Mouse (Mus musculus): Measurements from ENCODE around the gene Dusp19.

Dusp19 gene

GRCm38 (mm10) chr2:80638364-80639241 is 21.8 kb downstream of the Dusp19 start:
- DNase-seq = peak; percentile 92 to 97

- DNase-seq = no peak
Observed at GRCm38 (mm10) chr2:80639398-80639797, 22.6 kb downstream of the Dusp19 start.

- no peak for DNase-seq
Observed at GRCm38 (mm10) chr2:80639864-80640263, 23.0 kb downstream of the Dusp19 start.

GRCm38 (mm10) chr2:80661414-80661813 is 44.6 kb downstream of the Dusp19 start:
- no peak for DNase-seq

- DNase-seq = no peak
Observed at GRCm38 (mm10) chr2:80662682-80663081, 45.8 kb downstream of the Dusp19 start.

GRCm38 (mm10) chr2:80667396-80667964 is 50.6 kb downstream of the Dusp19 start:
- peak; percentile 12 for DNase-seq

- DNase-seq = no peak
Observed at GRCm38 (mm10) chr2:80669868-80670666, 53.2 kb downstream of the Dusp19 start.

- DNase-seq = no peak
Observed at GRCm38 (mm10) chr2:80678803-80679202, 62.0 kb downstream of the Dusp19 start.

All from cerebellum, postnatal 36 days (tissue).